23 mouse cellular contexts compared by ENCODE assay signal in the genomic region with DNA sequence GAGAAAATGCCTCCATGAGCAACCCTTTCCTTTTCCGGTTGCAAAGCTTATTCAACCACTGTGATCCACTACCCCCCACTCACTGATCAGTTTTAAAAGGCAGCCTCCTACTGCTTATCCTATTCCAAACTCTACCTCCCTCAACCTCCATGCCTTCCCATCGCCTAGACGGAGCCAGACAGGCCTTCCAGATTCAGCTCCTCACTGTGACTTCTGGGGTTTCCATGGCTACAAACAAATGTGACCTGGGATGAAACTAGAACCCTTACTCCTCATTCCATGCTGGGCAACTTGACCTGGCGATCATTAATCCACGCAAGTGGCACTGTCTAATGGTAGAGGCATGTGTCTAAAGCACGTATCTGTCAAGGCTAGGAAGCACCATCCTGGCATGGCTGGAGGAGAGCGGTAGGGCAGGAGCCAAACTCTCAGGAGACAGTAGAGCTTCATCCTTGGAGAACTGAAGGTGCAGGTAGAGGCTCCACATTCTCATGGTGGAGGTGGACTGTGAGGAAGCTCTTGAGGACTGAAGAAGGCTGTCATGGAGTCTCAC.
"Had no signal": no experiment of that assay in that cellular context is flagged by ENCODE, and none has a peak within 500 bp of the region (broad histone marks: within the 10 kb centered on the region; RNA-seq: fewer than 3 reads in every experiment).

No protein-coding gene starts in this region.

- H3K4me1 ChIP-seq: limb, embryonic 10.5 days; lung, embryonic 15.5 days; midbrain, embryonic 13.5 days; neural tube, embryonic 13.5 days had no signal

- ATAC-seq: liver, embryonic 12.5 days; midbrain, embryonic 13.5 days; midbrain, embryonic 16.5 days had no signal

- H3K27ac ChIP-seq: layer of hippocampus, adult 2 months; limb, embryonic 10.5 days; limb, embryonic 13.5 days; liver, embryonic 12.5 days; liver, embryonic 15.5 days; lung, embryonic 15.5 days; midbrain, embryonic 10.5 days; midbrain, embryonic 13.5 days; neural tube, embryonic 13.5 days; stomach, postnatal 0 days had no signal

- H3K9ac ChIP-seq: limb, embryonic 13.5 days; liver, embryonic 12.5 days; liver, embryonic 15.5 days; lung, embryonic 15.5 days; midbrain, embryonic 13.5 days; neural tube, embryonic 13.5 days had no signal

- H3K4me3 ChIP-seq: layer of hippocampus, adult 2 months; limb, embryonic 10.5 days; limb, embryonic 13.5 days; liver, embryonic 12.5 days; liver, embryonic 15.5 days; lung, embryonic 15.5 days; megakaryocyte, embryonic 14.5 days; midbrain, embryonic 10.5 days; midbrain, embryonic 13.5 days; myocyte; neural tube, embryonic 13.5 days had no signal

- H3K36me3 ChIP-seq: limb, embryonic 10.5 days; limb, embryonic 13.5 days; liver, embryonic 12.5 days; liver, embryonic 15.5 days; lung, embryonic 15.5 days; midbrain, embryonic 10.5 days; midbrain, embryonic 13.5 days; neural tube, embryonic 13.5 days had no signal

- H3K4me2 ChIP-seq: limb, embryonic 13.5 days; liver, embryonic 12.5 days; liver, embryonic 15.5 days; lung, embryonic 15.5 days; midbrain, embryonic 13.5 days; neural tube, embryonic 13.5 days had no signal

- H3K27me3 ChIP-seq: limb, embryonic 13.5 days; liver, embryonic 15.5 days; lung, embryonic 15.5 days; megakaryocyte, embryonic 14.5 days; midbrain, embryonic 13.5 days; neural tube, embryonic 13.5 days had no signal

- DNase-seq: kidney, adult 11 months; kidney, postnatal 14 days; layer of hippocampus, adult 9-11 months; liver; lung, adult 18-20 months; lung, postnatal 10 days; lung, postnatal 36 days; thymus, adult 2 months; thymus, postnatal 14 days; thymus, postnatal 4 days had no signal

- H3K9me3 ChIP-seq: limb, embryonic 10.5 days; limb, embryonic 13.5 days; liver, embryonic 12.5 days; liver, embryonic 15.5 days; lung, embryonic 15.5 days; megakaryocyte, embryonic 14.5 days; midbrain, embryonic 10.5 days; midbrain, embryonic 13.5 days; neural tube, embryonic 13.5 days had no signal
